Mouse (Mus musculus) embryonic facial prominence, embryonic 11.5 days (tissue): Measurements from ENCODE around the gene Pfdn5. TPM values are rescaled to one million over a fixed set of nuclear protein-coding genes. Genes with fewer than 3 reads are reported as not detected.

Source experiments
- polyA plus RNA-seq: library from polyadenylated mRNA; unstranded; fragments of >200 nt; fragmentation: Nextera tagmentation; extraction: Ambion mirVana; gene quantifications from 2 replicates; pipeline ENCODE4 v1.2.1, GENCODE M21; 2014

Gene Pfdn5
- polyA plus RNA-seq, 1 experiment from 2014 or later: 453 TPM

Other genes with a start within 250 kb of the Pfdn5 start
- gene Tns2, start 225.7 kb upstream of the Pfdn5 start, polyA plus RNA-seq: 14.0 and 14.4 TPM in 2 replicates
- 8.2 and 9.3 TPM in 2 replicates for gene Spryd3, start 189.9 kb upstream of the Pfdn5 start, polyA plus RNA-seq
- 0.70 TPM in 1 of 2 replicates, not detected in the other for gene Igfbp6, start 181.8 kb upstream of the Pfdn5 start, polyA plus RNA-seq
- 0.10 TPM in 1 of 2 replicates, not detected in the other for gene Soat2, start 175.6 kb upstream of the Pfdn5 start, polyA plus RNA-seq
- gene Zfp740, start 122.9 kb upstream of the Pfdn5 start, polyA plus RNA-seq: 68.1 and 68.9 TPM in 2 replicates
- gene Csad, start 121.4 kb upstream of the Pfdn5 start, polyA plus RNA-seq: 31.9 and 34.6 TPM in 2 replicates
- 1.3 and 2.7 TPM in 2 replicates for gene Itgb7, start 94.2 kb upstream of the Pfdn5 start, polyA plus RNA-seq
- gene Rarg, start 68.6 kb upstream of the Pfdn5 start, polyA plus RNA-seq: 68.1 and 70.2 TPM in 2 replicates
- gene Gm9918, start 55.6 kb upstream of the Pfdn5 start, polyA plus RNA-seq: 0.58 and 1.2 TPM in 2 replicates
- gene Mfsd5, start 46.7 kb upstream of the Pfdn5 start, polyA plus RNA-seq: 51.6 and 57.2 TPM in 2 replicates
- 36.0 and 37.7 TPM in 2 replicates for gene Espl1, start 29.9 kb upstream of the Pfdn5 start, polyA plus RNA-seq
- gene Myg1, start 5.6 kb downstream of the Pfdn5 start, polyA plus RNA-seq: 101 and 103 TPM in 2 replicates
- 98.3 and 102 TPM in 2 replicates for gene Aaas, start 24.7 kb downstream of the Pfdn5 start, polyA plus RNA-seq
- gene Sp7, start 41.1 kb downstream of the Pfdn5 start, polyA plus RNA-seq: 2.4 and 3.0 TPM in 2 replicates
- gene Sp1, start 80.0 kb downstream of the Pfdn5 start, polyA plus RNA-seq: 12.8 and 13.9 TPM in 2 replicates
- 0.24 TPM in 1 of 2 replicates, not detected in the other for gene Amhr2, start 119.3 kb downstream of the Pfdn5 start, polyA plus RNA-seq
- gene Prr13, start 132.9 kb downstream of the Pfdn5 start, polyA plus RNA-seq: 75.0 and 76.5 TPM in 2 replicates
- 288 and 290 TPM in 2 replicates for gene Pcbp2, start 144.4 kb downstream of the Pfdn5 start, polyA plus RNA-seq
- 3.4 TPM in 1 of 2 replicates, not detected in the other for gene Gm10337, start 177.6 kb downstream of the Pfdn5 start, polyA plus RNA-seq
- 13.4 and 15.4 TPM in 2 replicates for gene Map3k12, start 190.9 kb downstream of the Pfdn5 start, polyA plus RNA-seq
- 92.0 and 92.7 TPM in 2 replicates for gene Tarbp2, start 192.1 kb downstream of the Pfdn5 start, polyA plus RNA-seq
- gene Npff, start 198.8 kb downstream of the Pfdn5 start, polyA plus RNA-seq: 0.52 and 0.66 TPM in 2 replicates